Mouse (Mus musculus): Measurements from ENCODE around the gene Urm1. TPM values are rescaled to one million over a fixed set of nuclear protein-coding genes. Genes with fewer than 3 reads are reported as not detected.
A peak's percentile ranks its signal among the peaks of the same experiment; 100 is the strongest.
"Not testable (repeated sequence)": the region's sequence is repeated elsewhere in the genome, so short reads cannot be mapped to it uniquely, and the experiment has no call there.

Gene Urm1
- polyA plus RNA-seq (2012; rRNA removed): 31.9 and 37.4 TPM in 2 replicates

DNA sequence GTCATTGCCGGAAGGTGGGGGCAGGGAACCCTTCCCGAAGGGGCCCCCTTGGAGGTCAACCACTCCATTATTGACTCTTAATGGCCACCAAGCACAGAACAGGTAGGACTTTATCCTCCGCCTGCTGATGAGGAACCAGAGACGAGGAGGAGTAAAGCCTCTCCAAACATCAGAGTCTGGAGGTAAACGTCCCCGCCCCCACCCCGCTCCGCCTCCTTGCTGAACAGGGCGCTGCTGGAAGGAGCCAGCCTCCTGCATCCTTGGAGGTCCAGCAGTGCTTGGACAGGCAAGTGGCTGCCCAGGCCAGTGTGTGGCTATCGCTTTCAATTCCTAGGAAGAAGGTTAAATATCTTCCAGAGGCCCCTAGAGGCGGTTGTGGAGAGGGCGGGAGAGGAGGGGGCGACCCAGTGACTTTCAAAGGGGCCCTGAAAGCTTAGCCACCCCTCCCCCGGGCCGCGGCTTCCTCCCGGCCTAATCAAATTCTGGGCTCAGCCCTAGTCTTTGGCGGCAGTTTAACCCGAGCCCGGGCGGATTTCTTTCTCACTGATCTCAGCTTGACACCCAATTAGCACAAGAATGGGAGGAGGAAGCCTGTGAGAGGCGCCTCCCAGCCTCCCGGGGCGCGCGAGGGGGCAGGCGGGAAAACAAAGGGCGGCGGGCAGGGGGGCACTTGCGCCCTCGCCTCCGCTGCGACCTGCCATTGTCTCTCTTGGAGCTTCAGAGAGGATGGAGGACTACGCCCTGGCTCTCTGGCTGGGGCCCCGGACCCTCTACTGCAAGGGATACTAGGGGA is at the start of gene Urm1:
TSS of gene Urm1 (plus strand) at position 51 of the 793 bp plus-strand sequence.
- DNase-seq (ENCODE audit: low read depth in 1 of 2, low spot score in 2 of 2): peak in 1 of 2 experiments; percentile 55
- Histone ChIP-seq H3K4me3 (ENCODE audit: extremely low read depth, insufficient read depth, insufficient read length) (peak within 1 kb of the TSS; percentile 52), H3K36me3 (ENCODE audit: control insufficient read depth, insufficient read depth, low read length) (peaks cover 2% of the 10 kb centered on the region; the same call in 1 of the 2 replicates), H3K27me3 (ENCODE audit: control insufficient read depth, insufficient read depth, low read length) (no peaks in the 10 kb centered on the region), H3K4me1 (ENCODE audit: control insufficient read depth, insufficient read depth, insufficient read length) (peaks cover 5% of the 10 kb centered on the region; the same call in 1 of the 2 replicates), H3K27ac (ENCODE audit: insufficient read depth, low read length) (peak within 1 kb of the TSS; percentile 60)
- TF ChIP-seq CTCF (IDR thresholded peaks at IDR 0.05; ENCODE audit: extremely low read depth, insufficient read depth, insufficient read length, insufficient replicate concordance) (no peak), POLR2A (IDR thresholded peaks at IDR 0.05; ENCODE audit: low read depth, low read length) (no peak)
- WGBS: 3% methylated on average over 35 of the region's 35 CpGs

- Histone ChIP-seq H3K27ac (ENCODE audit: insufficient read depth, low read length) (no peak overlapping the region), H3K4me3 (ENCODE audit: extremely low read depth, insufficient read depth, insufficient read length) (no peak overlapping the region), H3K27me3 (ENCODE audit: control insufficient read depth, insufficient read depth, low read length) (no peaks in the 10 kb centered on the region), H3K4me1 (ENCODE audit: control insufficient read depth, insufficient read depth, insufficient read length) (no peaks in the 10 kb centered on the region), H3K36me3 (ENCODE audit: control insufficient read depth, insufficient read depth, low read length) (peaks cover 2% of the 10 kb centered on the region; the same call in 1 of the 2 replicates)
- no peak for DNase-seq (ENCODE audit: low read depth in 1 of 2, low spot score in 2 of 2)
- TF ChIP-seq POLR2A (IDR thresholded peaks at IDR 0.05; ENCODE audit: low read depth, low read length) (no peak), CTCF (IDR thresholded peaks at IDR 0.05; ENCODE audit: extremely low read depth, insufficient read depth, insufficient read length, insufficient replicate concordance) (no peak)
Measured at GRCm38 (mm10) chr2:29770162-29770561, 49.7 kb upstream of the Urm1 start.

DNA sequence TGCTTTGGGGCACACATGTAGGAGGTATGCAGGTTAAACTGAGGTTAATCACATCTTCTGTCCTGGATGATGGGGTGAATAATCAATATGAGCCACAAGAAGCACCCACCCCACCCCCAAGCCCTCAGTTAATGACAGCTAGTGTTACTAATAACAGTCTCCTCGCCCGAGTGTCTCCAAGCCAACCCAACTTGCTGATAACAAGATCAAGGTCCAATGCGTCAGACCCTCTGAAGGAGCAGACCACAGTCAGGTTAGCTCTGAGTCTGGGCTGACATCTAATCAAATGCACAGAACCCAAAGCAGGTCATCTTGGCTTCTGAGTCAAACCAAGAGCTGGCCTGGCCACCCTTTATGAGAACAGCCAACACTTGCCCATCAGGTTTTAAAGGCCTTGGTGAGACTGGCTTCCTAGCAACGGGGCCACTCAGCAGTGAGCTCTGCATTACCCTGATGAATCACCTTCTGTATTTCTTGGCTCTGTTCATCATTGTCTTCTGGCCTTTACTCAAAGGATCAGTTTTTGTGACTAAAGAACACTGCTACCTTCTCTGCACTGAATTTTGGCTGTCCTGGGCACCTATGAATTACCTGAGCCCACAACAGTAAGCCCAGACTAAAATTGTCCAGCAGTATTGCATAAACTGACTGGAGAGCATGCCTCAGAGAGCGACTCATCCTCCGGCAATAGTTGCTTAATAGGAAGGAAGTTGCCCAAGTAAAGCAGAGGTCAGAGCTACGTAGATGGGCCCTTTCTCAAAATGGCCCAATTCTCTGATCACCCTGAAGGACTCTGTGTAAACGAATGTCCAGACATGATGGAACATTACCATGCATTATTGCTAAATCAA is 48.0 kb upstream of the Urm1 start:
- Histone ChIP-seq H3K4me1 (ENCODE audit: control insufficient read depth, insufficient read depth, insufficient read length) (no peaks in the 10 kb centered on the region), H3K36me3 (ENCODE audit: control insufficient read depth, insufficient read depth, low read length) (peaks cover 2% of the 10 kb centered on the region; the same call in 1 of the 2 replicates), H3K27me3 (ENCODE audit: control insufficient read depth, insufficient read depth, low read length) (no peaks in the 10 kb centered on the region), H3K4me3 (ENCODE audit: extremely low read depth, insufficient read depth, insufficient read length) (no peak overlapping the region), H3K27ac (ENCODE audit: insufficient read depth, low read length) (no peak overlapping the region; the same call in 1 of the 2 replicates)
- no peak for TF ChIP-seq POLR2A (IDR thresholded peaks at IDR 0.05; ENCODE audit: low read depth, low read length)
- no peak for TF ChIP-seq CTCF (IDR thresholded peaks at IDR 0.05; ENCODE audit: extremely low read depth, insufficient read depth, insufficient read length, insufficient replicate concordance)
- 68% methylated on average over 8 of the region's 8 CpGs for WGBS
- DNase-seq (ENCODE audit: low read depth in 1 of 2, low spot score in 2 of 2): no peak

- Histone ChIP-seq H3K27me3 (ENCODE audit: control insufficient read depth, insufficient read depth, low read length) (no peaks in the 10 kb centered on the region), H3K36me3 (ENCODE audit: control insufficient read depth, insufficient read depth, low read length) (peaks cover 15% of the 10 kb centered on the region), H3K4me1 (ENCODE audit: control insufficient read depth, insufficient read depth, insufficient read length) (no peaks in the 10 kb centered on the region), H3K27ac (ENCODE audit: insufficient read depth, low read length) (no peak overlapping the region), H3K4me3 (ENCODE audit: extremely low read depth, insufficient read depth, insufficient read length) (no peak overlapping the region)
- DNase-seq (ENCODE audit: low read depth in 1 of 2, low spot score in 2 of 2): no peak
- TF ChIP-seq POLR2A (IDR thresholded peaks at IDR 0.05; ENCODE audit: low read depth, low read length) (no peak), CTCF (IDR thresholded peaks at IDR 0.05; ENCODE audit: extremely low read depth, insufficient read depth, insufficient read length, insufficient replicate concordance) (no peak)
- WGBS: 84% methylated on average over 4 of the region's 4 CpGs
Measured at GRCm38 (mm10) chr2:29773323-29773722, 46.6 kb upstream of the Urm1 start.

GRCm38 (mm10) chr2:29781256-29781655 is 38.6 kb upstream of the Urm1 start:
- 96% methylated on average over 2 of the region's 2 CpGs for whole genome bisulfite sequencing
- H3K36me3 ChIP-seq (ENCODE audit: control insufficient read depth, insufficient read depth, low read length): peaks cover 53% of the 10 kb centered on the region
- DNase-seq (ENCODE audit: low read depth in 1 of 2, low spot score in 2 of 2); H3K4me3 ChIP-seq (ENCODE audit: extremely low read depth, insufficient read depth, insufficient read length); H3K4me1 ChIP-seq (ENCODE audit: control insufficient read depth, insufficient read depth, insufficient read length); H3K27me3 ChIP-seq (ENCODE audit: control insufficient read depth, insufficient read depth, low read length); H3K27ac ChIP-seq (ENCODE audit: insufficient read depth, low read length): not testable (repeated sequence)

DNA sequence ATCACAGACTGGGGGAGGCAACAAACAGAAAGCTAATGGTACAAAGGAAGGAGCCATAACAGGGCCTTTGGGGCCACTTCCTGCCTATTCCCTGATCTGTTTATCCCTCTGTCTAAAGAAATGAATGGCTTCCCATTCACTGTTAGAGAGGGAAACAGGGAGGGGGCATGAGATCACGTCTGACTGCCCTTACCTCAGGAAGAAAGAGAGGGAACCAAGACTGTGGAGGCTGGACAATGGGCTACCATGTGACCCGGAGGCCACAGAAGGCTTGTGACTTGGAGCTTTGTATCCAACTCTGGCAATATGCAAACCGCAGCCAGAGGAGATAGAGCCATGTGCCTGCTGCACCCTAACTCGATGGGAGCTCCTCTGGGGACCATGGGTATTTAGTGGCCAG is 35.6 kb upstream of the Urm1 start:
- Histone ChIP-seq H3K36me3 (ENCODE audit: control insufficient read depth, insufficient read depth, low read length) (peaks cover 33% of the 10 kb centered on the region), H3K27ac (ENCODE audit: insufficient read depth, low read length) (no peak overlapping the region), H3K4me1 (ENCODE audit: control insufficient read depth, insufficient read depth, insufficient read length) (0 out of 2 replicates have a peak, but pooled peaks cover 3% of the 10 kb centered on the region), H3K27me3 (ENCODE audit: control insufficient read depth, insufficient read depth, low read length) (no peaks in the 10 kb centered on the region), H3K4me3 (ENCODE audit: extremely low read depth, insufficient read depth, insufficient read length) (no peak overlapping the region)
- DNase-seq (ENCODE audit: low read depth in 1 of 2, low spot score in 2 of 2): no peak
- no peak for TF ChIP-seq CTCF (IDR thresholded peaks at IDR 0.05; ENCODE audit: extremely low read depth, insufficient read depth, insufficient read length, insufficient replicate concordance)
- no peak for TF ChIP-seq POLR2A (IDR thresholded peaks at IDR 0.05; ENCODE audit: low read depth, low read length)
- 63% methylated on average over 4 of the region's 4 CpGs for WGBS
